Mouse (Mus musculus): ENCODE results near the gene Wasf2. TPM values are rescaled to one million over a fixed set of nuclear protein-coding genes. Genes with fewer than 3 reads are reported as not detected.

Gene Wasf2
- 10 to 100 TPM; 29.1 to 33.3 TPM for total RNA-seq (2021)
- long read RNA-seq, experiment 1, full-length matches to known transcripts: 5 of 11 reads
- long read RNA-seq, experiment 1, partial matches to known transcripts: 0 of 11 reads
- long read RNA-seq, experiment 1, other reads (novel, unspliced or antisense): 6 of 11 reads
- long read RNA-seq, experiment 2, full-length matches to known transcripts: 2 of 8 reads
- long read RNA-seq, experiment 2, partial matches to known transcripts: 4 of 8 reads
- long read RNA-seq, experiment 2, other reads (novel, unspliced or antisense): 2 of 8 reads

DNA sequence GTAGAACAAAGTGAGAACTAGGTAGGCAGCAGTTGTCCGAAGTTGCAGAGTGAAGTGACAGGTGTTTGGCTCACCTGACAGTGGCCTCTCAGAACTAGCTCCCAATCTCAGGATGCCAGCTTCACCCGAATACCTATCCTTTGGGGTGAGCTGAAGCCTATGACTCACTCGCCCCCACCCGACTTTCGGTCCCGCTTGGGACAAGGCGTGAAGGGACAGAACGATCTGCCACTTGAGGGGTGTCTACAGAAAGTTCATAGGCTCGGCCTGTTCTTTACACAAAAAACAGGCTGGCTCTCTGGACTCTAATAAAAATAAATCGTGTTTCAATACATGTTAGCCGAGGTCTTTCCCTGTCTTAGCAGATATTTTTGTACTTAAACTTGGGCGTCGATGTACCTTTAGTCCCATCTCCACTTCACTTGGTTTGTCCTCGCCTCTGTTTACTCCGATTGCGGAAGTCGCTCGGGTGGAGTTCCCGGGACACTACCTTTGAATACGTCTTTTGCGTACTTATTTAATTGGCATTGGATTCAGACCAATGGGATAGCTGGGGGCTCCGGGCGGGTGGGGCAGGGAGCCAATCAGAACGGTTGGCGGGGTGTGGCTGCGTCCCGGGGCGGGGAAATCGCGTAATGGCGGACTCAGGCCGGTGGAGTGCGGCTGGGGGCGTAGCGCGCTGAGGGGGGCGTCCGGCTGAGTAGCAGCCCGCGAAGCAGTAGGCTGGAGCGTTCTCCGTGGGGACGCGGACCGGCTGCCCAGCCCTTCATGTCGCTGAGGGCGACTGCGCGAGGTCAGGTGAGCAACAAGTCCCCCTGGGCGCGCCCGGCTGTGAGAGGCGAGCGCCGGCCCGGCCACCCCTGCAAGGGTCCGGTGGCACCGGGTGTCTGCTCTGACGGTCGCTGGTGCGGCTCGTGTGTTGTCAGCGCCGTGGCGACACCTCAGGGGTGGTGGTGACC is at the start of gene Wasf2:
Gene Wasf2 (plus strand): TSS at position 575 of the 959 bp plus-strand sequence.
- peak; percentile 92 for DNase-seq (ENCODE audit: low spot score)

DNA sequence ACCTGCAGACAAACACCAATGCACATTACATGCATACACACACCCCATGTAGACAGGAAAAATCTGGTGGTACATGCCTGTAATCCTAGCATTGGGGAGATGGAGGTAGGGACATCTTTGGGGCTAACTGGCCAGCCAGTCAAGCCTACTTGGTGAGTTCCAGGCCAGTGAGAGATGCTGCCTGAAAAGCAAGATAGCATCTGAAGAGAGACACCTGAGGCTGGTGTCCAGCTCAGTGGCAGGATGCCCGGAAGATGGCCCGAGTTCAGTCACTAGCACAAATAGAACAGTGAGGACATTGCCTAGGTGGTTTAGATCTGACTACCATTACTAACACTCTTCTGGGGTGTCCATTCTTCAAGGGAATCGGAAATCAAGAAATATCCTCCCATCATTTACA is 49.4 kb upstream of the Wasf2 start:
- peak; percentile 64 for DNase-seq (ENCODE audit: low spot score)

DNA sequence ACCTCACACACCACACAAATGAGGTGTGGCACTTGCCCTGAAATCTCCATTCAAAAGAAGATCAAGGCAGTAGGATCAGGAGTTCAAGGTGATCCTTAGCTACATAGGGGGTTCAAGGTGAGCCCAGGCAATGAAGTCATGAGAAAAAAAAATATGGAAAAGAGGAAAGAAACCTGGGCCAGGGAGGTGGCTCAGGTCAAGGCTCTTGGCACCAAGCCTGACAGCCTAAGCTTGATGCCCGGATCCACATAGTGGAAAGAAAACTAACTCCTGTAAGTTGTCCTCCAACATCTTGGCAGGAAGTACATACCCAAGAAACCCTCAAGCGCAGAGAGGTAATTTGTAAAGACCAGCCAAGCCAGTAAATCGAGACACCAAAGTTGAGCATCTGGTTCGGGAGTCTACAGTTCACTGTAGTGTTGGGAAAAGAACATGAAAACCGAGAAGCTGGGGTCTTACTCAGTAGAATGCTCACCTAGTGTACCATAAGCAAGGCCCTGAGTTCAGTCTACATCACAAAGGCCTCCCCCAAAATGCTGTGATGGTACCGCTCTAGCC is 48.0 kb upstream of the Wasf2 start:
- no peak for DNase-seq (ENCODE audit: low spot score)

DNA sequence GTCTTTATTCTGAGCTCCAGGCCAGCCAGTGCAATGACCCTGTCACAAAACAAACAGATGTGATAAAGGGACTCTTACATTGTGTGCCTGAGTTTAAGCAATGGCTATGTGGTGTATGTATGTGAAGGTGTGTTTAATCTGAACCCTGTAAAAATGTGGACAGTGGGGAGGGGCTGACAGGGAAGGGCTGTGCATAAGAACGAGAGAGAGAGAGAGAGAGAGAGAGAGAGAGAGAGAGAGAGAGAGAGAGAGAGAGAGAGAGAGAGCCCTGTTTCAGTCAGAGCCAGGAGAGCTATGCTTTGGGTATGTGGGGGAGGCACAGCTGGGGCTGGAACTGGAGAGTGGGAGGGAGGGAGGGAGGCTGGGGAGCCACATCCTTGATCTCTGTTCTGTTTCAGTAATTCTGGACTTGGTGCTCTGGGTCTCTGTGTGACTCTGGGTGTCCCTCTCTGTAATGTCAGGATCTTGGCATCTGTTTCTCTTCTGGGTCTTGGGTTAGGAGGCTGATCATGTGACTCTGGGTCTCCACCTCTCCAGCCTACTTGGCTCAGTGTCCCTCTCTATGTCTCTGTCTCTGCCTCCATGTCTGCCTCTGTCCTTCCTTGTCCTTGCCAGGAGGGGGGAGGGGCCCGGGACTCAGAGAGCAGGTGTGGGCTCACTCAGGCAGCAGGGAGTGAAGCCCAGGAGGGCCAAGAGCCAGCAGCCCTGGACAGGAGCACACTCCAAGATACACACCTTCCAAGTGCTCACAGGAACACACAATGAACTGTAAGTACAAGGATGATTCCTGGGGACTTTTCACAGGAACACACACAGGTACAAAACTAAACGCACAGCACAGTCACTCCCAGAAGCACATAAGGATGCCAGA is 46.1 kb upstream of the Wasf2 start:
- DNase-seq (ENCODE audit: low spot score): peak; percentile 89

DNA sequence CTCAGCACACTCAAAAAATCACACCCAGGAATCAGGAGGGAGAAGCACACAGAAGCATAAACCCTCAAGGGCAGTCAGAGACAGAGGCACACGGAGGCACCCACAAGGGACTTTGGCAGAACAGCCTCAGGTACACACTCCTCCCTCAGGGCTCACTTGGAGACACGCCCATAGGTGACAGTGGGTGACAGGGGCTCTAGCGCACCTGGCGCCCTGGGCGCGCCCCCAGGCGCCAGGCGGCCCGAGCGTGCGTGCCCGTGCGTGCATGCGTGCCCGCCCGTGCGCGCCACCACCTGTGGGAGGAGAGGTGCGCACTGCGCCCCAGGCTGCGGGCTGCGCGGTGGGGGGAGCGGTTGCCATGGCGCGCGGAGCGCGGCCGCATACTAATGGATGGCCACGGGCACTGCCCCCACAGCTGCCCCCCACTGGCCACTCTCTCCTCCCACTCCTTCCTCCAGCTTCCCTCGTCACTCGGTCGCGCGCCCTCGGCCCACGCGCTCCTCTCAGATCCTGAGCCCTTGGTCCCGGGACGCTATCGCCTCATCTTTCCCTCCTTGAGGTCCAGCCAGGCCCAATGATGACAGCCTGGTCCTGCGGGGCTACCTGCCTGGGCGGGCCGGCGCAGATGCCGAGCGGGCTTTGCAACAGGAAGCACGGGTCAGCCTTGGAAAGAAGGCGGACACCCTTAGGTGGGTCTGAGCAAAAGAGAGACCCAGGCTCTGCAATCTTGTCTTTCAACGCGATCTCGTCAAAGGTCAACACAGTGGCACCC is 45.1 kb upstream of the Wasf2 start:
- DNase-seq (ENCODE audit: low spot score): no peak

DNA sequence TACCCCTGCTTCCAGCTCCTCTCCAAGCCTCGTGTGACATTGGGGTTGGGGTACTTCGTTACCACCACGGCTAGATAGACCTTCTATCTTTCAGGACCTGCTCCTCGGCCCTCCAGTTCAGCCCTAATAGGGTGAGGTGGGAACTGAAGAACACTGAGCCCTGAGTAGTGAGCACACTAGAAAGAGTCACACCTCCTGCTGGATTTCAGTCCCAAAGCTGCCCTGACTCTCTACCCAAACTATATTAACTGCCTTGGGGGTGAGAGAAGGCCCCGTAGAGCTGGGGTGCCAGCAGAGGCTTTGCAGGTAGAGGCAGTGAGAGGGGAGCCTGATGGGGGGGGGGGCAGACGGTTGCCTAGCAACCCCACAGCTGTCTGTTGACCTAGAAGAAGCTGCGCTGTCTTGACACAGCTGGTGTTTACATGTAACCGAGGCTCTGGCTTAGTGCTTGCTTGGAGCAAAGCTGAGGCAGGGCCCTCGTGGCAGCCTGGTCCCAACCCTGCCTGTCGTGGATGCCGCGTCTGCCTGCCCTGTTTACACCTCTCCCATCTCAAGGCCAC is 44.4 kb upstream of the Wasf2 start:
- no peak for DNase-seq (ENCODE audit: low spot score)

DNA sequence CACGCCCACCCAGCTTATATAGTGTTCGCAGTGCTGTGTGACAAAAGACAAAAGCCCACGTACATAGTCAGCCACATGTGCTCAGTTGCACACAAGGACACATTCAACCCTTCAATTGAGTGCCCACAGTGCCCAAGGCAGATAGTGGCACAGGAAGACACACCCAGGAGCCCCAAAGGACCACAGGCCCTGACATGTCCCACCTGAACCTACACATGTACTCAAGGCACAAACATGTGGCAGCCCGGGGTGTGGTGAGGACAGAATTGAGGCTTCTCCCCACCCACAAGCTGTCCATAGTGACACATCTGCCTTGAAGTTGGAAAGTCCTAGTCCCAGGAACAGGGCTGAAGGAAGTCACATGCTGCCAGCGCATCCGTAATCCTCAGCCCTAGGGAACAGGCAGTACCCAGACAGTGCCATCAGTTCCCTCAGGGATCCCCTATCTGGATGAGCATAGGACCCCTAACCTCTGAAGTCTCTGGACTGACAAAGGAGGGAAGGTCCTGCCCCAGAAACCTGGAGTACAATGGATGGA is 43.1 kb upstream of the Wasf2 start:
- DNase-seq (ENCODE audit: low spot score): no peak

DNA sequence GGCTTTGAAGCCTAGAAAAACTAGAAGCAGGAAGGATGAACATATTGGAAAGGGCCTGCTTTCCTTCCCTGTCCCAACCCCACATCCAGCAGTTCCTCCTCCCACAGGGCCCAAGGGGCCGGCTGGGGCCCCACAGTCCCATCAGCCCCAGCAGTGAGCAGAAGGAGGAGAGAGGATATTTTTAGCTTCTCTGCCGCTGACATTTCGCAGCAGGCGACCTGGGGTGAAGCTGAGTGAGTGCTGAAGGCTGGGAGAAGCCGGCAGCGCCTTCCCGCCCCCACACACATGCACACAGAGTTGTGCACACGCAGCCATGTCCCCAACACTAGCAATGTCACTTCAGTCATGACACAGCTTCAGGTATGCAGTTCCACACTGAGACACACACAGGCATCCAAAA is 42.5 kb upstream of the Wasf2 start:
- DNase-seq (ENCODE audit: low spot score): peak; percentile 59

DNA sequence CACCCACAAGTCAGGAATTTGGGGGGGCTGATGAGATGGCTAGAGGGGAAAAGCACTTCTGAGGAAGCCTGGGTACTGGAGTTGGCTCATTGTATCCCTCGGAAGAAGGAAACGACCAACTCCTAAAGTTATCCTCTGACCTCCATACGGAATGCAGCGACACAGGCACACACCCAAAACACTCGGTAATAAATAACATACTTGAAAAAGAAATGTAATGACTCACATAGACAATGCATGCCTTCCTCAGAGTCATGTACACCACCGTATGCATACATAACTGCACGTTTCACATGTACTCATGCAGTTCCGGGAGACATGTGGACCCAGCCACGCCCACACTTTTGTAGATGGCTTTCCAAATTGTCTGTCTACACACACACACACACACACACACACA is 41.0 kb upstream of the Wasf2 start:
- DNase-seq (ENCODE audit: low spot score): no peak

DNA sequence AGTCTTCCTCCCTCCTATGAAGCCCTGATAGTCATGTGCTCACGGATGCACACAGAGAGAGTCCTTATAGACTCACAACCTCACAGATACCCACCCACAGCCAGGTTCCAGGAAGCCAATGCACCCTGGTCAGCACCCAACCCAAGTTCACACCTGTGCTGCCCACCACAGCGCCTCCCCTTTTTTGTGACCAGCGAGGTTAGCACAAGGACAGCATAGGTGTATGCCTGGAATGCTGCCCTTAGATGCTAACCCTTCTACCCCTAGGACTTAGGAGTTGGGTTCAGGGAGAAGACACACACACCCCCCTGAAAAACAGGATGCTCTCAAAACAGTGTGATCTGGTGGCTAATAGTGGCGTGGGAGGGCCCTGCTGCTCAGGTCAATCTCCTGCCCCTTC is 40.5 kb upstream of the Wasf2 start:
- DNase-seq (ENCODE audit: low spot score): no peak

DNA sequence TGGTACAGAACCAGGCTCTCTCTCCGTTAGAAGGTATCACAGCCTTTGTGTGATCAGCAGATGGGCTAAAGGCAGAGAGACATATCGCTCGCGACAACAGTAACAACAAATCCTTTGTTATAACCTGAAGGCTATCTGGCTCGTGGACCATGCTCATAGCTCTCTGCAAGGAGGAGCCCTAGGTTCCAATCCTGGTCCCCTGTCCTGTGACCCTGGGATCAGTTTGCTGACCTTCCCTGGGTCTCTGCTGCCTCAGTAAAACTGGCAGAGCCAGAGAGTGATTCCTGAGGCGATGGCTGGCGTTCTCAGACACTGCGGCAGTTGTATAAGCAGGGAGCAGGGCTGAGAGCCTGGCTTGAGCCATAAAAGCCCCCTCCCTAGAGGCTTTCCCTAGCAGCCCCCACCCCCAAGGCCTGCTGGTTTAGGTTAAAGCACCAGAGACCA is 40.0 kb upstream of the Wasf2 start:
- no peak for DNase-seq (ENCODE audit: low spot score)

DNA sequence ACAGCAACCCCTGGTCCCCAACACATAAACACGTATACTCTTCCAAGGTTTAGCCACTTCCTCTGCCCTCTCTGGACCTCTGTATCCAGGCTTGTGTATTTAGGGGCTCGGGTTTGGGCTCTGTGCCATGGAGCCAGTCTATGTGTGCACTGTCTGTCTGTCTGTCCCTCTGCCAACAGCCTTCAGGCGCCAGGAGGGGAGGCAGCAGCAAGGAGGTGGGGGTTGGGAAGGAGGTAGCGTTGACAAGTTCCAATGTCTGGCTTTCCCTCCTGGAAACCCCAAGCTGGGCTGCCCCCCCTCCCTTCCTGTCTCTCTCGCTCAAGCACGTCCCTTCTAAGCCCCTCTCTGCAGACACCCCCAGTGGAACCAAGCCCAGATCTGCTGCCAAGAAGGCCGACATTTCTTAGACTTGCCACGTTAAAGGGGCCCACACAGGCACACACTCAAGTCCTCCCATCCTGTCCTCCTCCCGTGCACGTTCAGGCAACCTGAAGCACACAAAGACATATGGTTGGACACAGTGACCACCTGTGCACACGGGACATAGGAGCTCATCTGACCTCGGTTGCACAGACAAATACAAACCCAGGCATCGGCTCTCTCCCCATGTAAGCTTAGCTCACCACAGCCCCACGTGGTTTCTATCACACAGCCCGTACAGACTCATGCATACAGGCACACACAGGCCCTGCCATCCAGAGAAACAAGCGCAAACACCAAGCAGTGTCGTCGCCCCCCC is 39.4 kb upstream of the Wasf2 start:
- DNase-seq (ENCODE audit: low spot score): no peak

DNA sequence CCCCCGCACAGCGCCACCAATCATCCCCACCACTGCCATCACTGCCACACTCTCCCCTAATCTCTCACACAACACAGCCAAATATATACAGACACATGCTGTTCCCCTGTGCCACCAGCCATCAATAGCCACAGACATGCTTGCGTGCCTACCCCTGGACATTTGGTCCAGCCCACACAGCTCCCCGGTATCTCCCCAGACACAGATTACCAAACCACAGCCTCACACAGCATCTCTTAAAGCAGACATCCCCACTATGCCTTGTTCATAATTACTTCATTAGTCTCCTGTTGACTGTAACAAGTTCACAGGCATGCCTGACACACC is 38.9 kb upstream of the Wasf2 start:
- DNase-seq (ENCODE audit: low spot score): no peak

DNA sequence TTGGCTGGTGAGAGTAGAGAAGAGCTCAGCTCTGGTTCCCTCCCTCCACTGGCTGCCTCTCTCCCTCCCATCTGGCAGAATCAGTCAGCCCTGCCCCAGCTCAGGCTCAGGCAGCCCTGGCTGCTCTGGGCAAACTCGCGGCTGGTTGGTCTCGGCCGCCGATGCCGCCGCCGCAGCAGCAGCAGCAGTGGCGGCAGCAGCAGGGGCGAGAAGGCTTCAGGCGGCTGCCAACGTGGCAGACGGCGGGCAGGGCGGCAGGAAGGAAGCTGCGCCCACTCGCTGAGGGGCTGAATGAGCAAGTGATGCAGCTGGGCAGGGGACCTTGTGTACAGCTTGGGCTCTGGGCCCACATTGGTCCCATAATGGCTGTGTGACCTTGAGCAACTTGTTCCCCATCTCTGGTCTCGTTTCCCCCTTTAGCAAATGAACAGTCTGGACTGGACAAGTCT is 37.8 kb upstream of the Wasf2 start:
- DNase-seq (ENCODE audit: low spot score): no peak

DNA sequence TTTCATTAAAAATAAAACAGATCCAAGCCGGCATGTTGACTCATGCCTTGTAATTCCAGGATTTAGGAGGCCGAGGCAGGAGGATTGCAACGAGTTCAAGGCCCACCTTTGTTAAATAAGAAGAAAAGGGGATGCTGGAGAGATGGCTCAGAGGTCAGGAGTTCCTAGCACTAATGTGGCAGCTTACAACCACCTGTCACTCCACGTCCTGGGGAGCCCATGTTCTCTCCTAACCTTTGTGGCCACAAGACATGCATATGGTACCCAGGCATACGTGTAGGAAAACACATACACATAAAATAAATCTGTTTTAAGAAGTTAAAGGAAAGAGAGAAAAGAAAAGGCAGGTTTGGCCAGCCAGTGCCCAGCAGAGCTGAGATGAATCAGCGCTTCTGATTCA is 37.2 kb upstream of the Wasf2 start:
- DNase-seq (ENCODE audit: low spot score): no peak

DNA sequence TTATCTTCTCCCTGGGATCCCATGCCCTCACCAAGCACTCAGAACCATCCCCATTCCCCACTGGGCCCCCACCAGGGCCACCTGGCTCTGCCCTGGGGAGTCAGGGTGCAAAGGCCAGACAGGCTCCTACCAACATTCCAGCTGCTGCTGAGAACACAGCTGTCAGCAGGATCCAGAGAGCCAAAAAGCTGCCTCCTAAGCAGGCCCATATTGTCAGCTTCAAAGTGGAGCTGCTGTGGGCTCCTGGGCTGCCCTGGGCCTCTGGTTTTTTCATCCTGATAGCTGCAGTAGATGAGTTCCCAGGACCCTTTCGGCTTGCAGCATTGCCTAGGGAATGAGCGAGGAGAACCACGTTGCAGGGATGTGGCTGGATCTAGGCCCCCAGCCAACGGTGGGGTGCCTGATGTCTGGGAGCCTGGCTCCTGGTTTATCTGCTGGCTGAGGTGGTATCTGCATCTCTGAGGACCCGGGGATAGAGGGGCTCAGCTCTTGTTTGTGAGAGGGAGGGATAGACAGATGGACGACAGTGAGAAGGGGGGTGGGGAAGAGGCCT is 36.7 kb upstream of the Wasf2 start:
- DNase-seq (ENCODE audit: low spot score): no peak

DNA sequence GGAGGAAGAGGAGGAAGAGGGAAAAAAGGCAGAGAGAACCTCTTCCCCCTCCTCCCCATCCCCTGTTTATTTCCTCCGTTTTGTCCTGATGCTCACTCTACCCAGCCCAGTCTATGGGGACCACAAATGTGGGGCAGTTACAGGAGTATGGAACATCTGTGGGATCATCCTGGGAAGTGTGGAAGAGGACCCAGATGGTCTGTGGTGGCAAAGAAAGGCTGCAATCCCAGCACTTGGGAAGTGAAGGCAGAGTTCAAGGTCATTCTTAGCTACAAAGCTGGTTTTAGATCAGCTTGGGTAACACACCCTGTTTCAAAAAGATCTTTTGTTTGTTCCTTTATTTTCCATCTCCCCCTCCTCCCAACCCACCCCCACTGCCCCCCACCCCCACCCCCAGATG is 36.0 kb upstream of the Wasf2 start:
- no peak for DNase-seq (ENCODE audit: low spot score)

DNA sequence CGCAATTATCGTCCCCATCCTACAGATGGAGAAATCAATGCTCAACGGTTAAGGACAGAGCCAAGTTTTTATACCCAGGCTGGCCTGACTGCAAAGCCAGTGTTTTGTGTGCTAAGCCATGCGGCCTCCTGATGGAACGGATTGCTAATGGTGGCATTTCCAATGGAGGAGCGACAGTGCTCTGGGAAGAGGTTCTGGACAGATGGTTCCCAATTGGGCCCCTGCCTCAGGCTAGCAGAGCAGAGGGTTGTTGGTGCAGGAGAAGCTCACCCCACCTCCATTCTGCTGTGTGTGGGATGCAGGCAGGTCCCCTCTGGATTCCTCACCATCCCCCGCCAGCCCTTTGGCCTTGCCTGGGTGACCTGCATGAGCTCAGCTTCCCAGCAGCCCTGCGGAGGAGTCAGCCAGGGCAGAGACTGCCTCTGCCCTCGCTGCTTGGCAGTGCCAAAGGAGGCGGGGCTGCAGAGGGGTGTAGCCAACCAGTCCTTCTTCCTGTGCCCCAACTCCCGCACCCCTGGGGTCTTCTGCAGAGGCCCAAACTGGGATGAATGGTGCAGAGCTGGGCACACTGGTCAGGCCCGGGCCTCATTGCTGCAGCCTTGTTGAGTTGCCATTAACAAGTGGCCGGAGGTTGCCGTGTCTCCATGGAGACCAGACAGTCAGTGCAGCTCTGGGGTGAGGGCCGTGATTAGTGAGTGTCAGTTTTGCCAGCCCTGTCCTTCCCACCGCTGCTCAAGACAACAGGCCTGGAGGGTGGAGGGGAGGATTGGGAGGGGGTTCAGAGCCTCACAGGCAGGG is 35.2 kb upstream of the Wasf2 start:
- DNase-seq (ENCODE audit: low spot score): peak; percentile 76
